Mouse (Mus musculus): ENCODE results near the gene Gh. TPM values are rescaled to one million over a fixed set of nuclear protein-coding genes. Genes with fewer than 3 reads are reported as not detected.

Gh gene
- polyA plus RNA-seq, 1 experiment from 2014 or later = not detected

DNA sequence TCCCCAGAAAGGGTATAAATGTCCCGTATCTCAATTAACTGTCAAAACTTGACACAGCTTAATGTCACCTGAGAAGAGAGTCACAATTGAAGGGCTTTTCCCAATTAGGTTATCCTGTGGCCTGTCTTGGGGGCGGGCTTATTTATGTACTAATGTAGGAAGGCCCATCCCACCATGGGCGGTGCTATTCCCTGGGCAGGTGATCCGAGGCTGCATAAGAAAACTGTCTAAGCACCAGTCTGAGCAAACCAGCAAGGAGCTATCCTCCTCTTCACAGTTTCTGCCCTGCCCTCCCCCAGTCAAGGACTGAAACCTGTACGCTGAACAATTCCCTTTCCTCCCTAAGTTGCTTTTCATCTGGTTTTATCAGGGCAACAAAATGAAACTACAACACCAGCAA, 11.3 kb downstream of the Gh start:
- Histone ChIP-seq H3K4me2 (replicated peaks; ENCODE audit: low read depth, low read length) (no peak overlapping the region), H3K9ac (replicated peaks; ENCODE audit: low read length) (no peak overlapping the region), H3K9me3 (ENCODE audit: low read length) (no peaks in the 10 kb centered on the region), H3K4me1 (ENCODE audit: insufficient read depth, low read length) (no peaks in the 10 kb centered on the region), H3K4me3 (ENCODE audit: low read length) (no peak overlapping the region), H3K36me3 (ENCODE audit: insufficient read depth, low read length) (no peaks in the 10 kb centered on the region), H3K27ac (ENCODE audit: low read length) (no peak overlapping the region), H3K27me3 (ENCODE audit: insufficient read depth, low read length) (no peaks in the 10 kb centered on the region)
- ATAC-seq (ENCODE audit: low FRiP score, low TSS enrichment) = no peak
- 90% methylated on average over 5 of the region's 5 CpGs for WGBS

DNA sequence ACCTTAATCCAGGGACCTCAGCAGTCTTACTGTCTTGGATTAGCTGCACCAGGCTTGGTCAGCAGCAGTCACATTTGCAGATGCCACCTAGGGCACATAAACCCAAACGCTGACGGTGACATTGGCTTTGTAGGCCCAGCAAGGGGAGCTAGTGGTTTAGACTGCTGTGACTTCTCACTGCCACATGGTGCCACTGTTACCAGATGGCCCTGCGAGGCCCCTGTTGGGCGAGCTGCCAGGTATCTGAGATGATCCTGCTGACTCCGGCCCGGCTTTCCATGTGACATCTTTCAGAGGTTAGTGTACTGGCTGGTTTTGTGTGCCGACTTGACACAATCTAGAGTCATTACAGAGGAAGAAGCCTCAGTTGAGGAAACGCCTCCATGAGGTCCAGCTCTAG, 12.3 kb downstream of the Gh start:
- Histone ChIP-seq H3K9me3 (ENCODE audit: low read length) (no peaks in the 10 kb centered on the region), H3K4me2 (replicated peaks; ENCODE audit: low read depth, low read length) (no peak overlapping the region), H3K9ac (replicated peaks; ENCODE audit: low read length) (no peak overlapping the region), H3K27ac (ENCODE audit: low read length) (no peak overlapping the region), H3K4me1 (ENCODE audit: insufficient read depth, low read length) (no peaks in the 10 kb centered on the region), H3K36me3 (ENCODE audit: insufficient read depth, low read length) (no peaks in the 10 kb centered on the region), H3K27me3 (ENCODE audit: insufficient read depth, low read length) (no peaks in the 10 kb centered on the region), H3K4me3 (ENCODE audit: low read length) (no peak overlapping the region)
- no peak for ATAC-seq (ENCODE audit: low FRiP score, low TSS enrichment)
- WGBS = 55% methylated on average over 8 of the region's 8 CpGs

DNA sequence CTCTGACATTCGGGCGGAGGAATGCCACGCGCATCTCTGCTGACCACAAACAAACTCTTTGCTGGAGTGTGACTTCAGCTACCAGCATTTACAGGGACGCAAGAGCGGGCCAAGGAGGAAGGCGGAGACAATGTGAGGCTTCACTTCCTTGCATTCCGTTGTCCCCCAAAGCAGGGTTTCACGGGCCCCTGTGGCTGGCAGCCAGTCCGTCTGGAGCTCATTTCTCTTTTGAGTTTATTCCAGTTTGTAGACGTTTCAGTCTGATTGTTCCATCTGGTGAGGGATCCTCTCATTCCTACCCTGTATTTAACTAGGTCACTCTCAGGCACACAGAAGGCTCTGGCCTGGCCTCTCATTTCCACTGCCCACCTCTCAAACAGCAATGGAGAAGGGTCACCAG, 14.7 kb downstream of the Gh start:
- Histone ChIP-seq H3K27ac (ENCODE audit: low read length) (no peak overlapping the region), H3K36me3 (ENCODE audit: insufficient read depth, low read length) (no peaks in the 10 kb centered on the region), H3K27me3 (ENCODE audit: insufficient read depth, low read length) (no peaks in the 10 kb centered on the region), H3K4me3 (ENCODE audit: low read length) (no peak overlapping the region), H3K9me3 (ENCODE audit: low read length) (no peaks in the 10 kb centered on the region), H3K9ac (replicated peaks; ENCODE audit: low read length) (no peak overlapping the region), H3K4me2 (replicated peaks; ENCODE audit: low read depth, low read length) (no peak overlapping the region), H3K4me1 (ENCODE audit: insufficient read depth, low read length) (no peaks in the 10 kb centered on the region)
- ATAC-seq (ENCODE audit: low FRiP score, low TSS enrichment) = no peak
- WGBS = 72% methylated on average over 11 of the region's 11 CpGs

DNA sequence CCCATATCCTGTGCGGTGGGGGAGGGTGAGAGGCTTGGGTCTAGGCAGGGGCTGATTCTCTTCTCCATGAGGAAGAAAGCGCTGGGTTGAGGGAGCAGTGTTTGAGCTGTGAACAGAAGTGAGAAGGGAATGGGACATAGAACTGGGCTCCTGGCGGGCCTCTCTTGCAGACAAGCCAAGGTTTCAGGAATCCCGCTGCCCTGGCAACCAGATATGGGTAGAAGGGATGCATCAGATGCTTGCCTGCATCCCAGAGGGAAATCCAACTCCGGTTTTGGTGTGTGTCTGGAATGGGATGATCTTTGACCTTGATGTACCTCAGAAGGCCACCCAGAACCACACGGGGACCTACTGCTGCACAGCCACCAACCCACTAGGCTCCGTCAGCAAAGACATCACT, 15.5 kb downstream of the Gh start:
- H3K4me1 ChIP-seq (ENCODE audit: insufficient read depth, low read length) = no peaks in the 10 kb centered on the region
- H3K27me3 ChIP-seq (ENCODE audit: insufficient read depth, low read length) = no peaks in the 10 kb centered on the region
- H3K9ac ChIP-seq (replicated peaks; ENCODE audit: low read length) = no peak overlapping the region
- no peak overlapping the region for H3K4me3 ChIP-seq (ENCODE audit: low read length)
- no peaks in the 10 kb centered on the region for H3K9me3 ChIP-seq (ENCODE audit: low read length)
- H3K27ac ChIP-seq (ENCODE audit: low read length) = no peak overlapping the region
- whole genome bisulfite sequencing = 86% methylated on average over 7 of the region's 7 CpGs
- no peaks in the 10 kb centered on the region for H3K36me3 ChIP-seq (ENCODE audit: insufficient read depth, low read length)
- H3K4me2 ChIP-seq (replicated peaks; ENCODE audit: low read depth, low read length) = no peak overlapping the region
- no peak for ATAC-seq (ENCODE audit: low FRiP score, low TSS enrichment)

GRCm38 (mm10) chr11:106284126-106284525, 17.5 kb downstream of the Gh start:
- ATAC-seq (ENCODE audit: low FRiP score, low TSS enrichment) = no peak
- Histone ChIP-seq H3K27me3 (ENCODE audit: insufficient read depth, low read length) (no peaks in the 10 kb centered on the region), H3K9me3 (ENCODE audit: low read length) (no peaks in the 10 kb centered on the region), H3K27ac (ENCODE audit: low read length) (no peak overlapping the region), H3K4me2 (replicated peaks; ENCODE audit: low read depth, low read length) (no peak overlapping the region), H3K4me1 (ENCODE audit: insufficient read depth, low read length) (no peaks in the 10 kb centered on the region), H3K36me3 (ENCODE audit: insufficient read depth, low read length) (no peaks in the 10 kb centered on the region), H3K9ac (replicated peaks; ENCODE audit: low read length) (no peak overlapping the region), H3K4me3 (ENCODE audit: low read length) (no peak overlapping the region)
- WGBS = 66% methylated on average over 8 of the region's 8 CpGs

- Histone ChIP-seq H3K4me3 (ENCODE audit: low read length) (no peak overlapping the region), H3K9me3 (ENCODE audit: low read length) (no peaks in the 10 kb centered on the region), H3K4me2 (replicated peaks; ENCODE audit: low read depth, low read length) (no peak overlapping the region), H3K9ac (replicated peaks; ENCODE audit: low read length) (no peak overlapping the region), H3K27ac (ENCODE audit: low read length) (no peak overlapping the region), H3K36me3 (ENCODE audit: insufficient read depth, low read length) (no peaks in the 10 kb centered on the region), H3K4me1 (ENCODE audit: insufficient read depth, low read length) (no peaks in the 10 kb centered on the region), H3K27me3 (ENCODE audit: insufficient read depth, low read length) (no peaks in the 10 kb centered on the region)
- no peak for ATAC-seq (ENCODE audit: low FRiP score, low TSS enrichment)
- 80% methylated on average over 4 of the region's 4 CpGs for WGBS
Observed at GRCm38 (mm10) chr11:106283371-106283770, 18.3 kb downstream of the Gh start.

- 80% methylated on average over 6 of the region's 6 CpGs for WGBS
- H3K4me2 ChIP-seq (replicated peaks; ENCODE audit: low read depth, low read length) = no peak overlapping the region
- H3K36me3 ChIP-seq (ENCODE audit: insufficient read depth, low read length) = no peaks in the 10 kb centered on the region
- no peak overlapping the region for H3K27ac ChIP-seq (ENCODE audit: low read length)
- H3K27me3 ChIP-seq (ENCODE audit: insufficient read depth, low read length) = no peaks in the 10 kb centered on the region
- no peak overlapping the region for H3K9ac ChIP-seq (replicated peaks; ENCODE audit: low read length)
- H3K4me3 ChIP-seq (ENCODE audit: low read length) = no peak overlapping the region
- no peaks in the 10 kb centered on the region for H3K9me3 ChIP-seq (ENCODE audit: low read length)
- no peak for ATAC-seq (ENCODE audit: low FRiP score, low TSS enrichment)
- no peaks in the 10 kb centered on the region for H3K4me1 ChIP-seq (ENCODE audit: insufficient read depth, low read length)
Observed at GRCm38 (mm10) chr11:106282452-106282851, 19.2 kb downstream of the Gh start.

DNA sequence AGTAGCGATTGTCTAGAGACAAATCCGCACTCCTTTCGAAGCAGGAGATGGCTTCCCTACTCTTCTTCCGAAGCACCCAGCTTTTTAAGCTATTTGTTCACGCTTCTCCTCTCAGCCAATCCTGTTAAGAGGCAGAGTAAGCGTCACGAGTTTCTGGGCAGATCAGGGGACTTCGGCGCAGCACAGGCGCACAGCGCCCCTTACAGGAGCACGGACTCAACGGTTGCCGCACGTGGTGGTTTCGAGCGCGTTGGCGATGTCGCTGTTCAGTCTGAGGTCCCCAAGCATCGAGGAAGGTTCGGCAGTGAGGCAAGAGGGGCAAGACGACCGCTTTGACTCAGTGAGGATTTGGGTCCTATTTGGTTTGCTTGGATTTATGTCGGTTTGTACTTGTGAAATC, 25.2 kb downstream of the Gh start, which contains the start of gene Tcam1:
Tcam1 (plus strand) TSS at position 219 of the 400 bp plus-strand sequence.
- no peaks in the 10 kb centered on the region for H3K36me3 ChIP-seq (ENCODE audit: insufficient read depth, low read length)
- no peaks in the 10 kb centered on the region for H3K27me3 ChIP-seq (ENCODE audit: insufficient read depth, low read length)
- 3% methylated on average over 25 of the region's 25 CpGs for WGBS
- peak within 1 kb of the TSS; percentile 50 for H3K4me2 ChIP-seq (replicated peaks; ENCODE audit: low read depth, low read length)
- H3K4me3 ChIP-seq (ENCODE audit: low read length) = peak within 1 kb of the TSS; percentile 26
- no peaks in the 10 kb centered on the region for H3K9me3 ChIP-seq (ENCODE audit: low read length)
- H3K4me1 ChIP-seq (ENCODE audit: insufficient read depth, low read length) = peaks cover 24% of the 10 kb centered on the region
- peak; percentile 33; the same call in 1 of the 2 replicates for ATAC-seq (ENCODE audit: low FRiP score, low TSS enrichment)
- peak within 1 kb of the TSS; percentile 82 for H3K27ac ChIP-seq (ENCODE audit: low read length)
- H3K9ac ChIP-seq (replicated peaks; ENCODE audit: low read length) = peak within 1 kb of the TSS; percentile 5; the same call in 1 of the 2 replicates

DNA sequence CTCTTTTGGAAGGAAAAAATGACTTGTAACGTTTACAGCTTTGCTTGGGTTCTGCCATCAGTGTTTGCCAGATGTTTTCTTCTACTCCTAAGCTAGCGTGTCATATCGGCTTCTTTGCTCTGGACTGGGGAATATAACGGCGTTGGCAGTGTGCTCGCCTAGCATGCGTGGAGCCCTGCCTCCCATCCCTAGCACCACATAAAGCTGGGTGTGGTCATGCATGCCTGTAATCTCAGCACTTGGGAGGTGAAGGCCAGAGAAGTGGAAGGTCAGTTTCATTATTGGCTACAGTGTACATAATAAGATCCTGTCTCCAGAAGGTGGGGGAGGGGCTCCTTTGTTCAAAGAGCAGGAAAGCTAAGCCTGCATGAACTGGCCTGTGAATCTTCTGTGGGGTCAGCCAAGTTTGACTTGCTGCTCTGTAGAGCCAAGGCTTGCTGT, 26.7 kb downstream of the Gh start:
- no peaks in the 10 kb centered on the region for H3K9me3 ChIP-seq (ENCODE audit: low read length)
- 49% methylated on average over 7 of the region's 7 CpGs for WGBS
- no peak overlapping the region for H3K4me3 ChIP-seq (ENCODE audit: low read length)
- no peak overlapping the region; the same call in 1 of the 2 replicates for H3K9ac ChIP-seq (replicated peaks; ENCODE audit: low read length)
- H3K27ac ChIP-seq (ENCODE audit: low read length) = peak overlapping the region; percentile 82
- no peaks in the 10 kb centered on the region; the same call in 1 of the 2 replicates for H3K36me3 ChIP-seq (ENCODE audit: insufficient read depth, low read length)
- ATAC-seq (ENCODE audit: low FRiP score, low TSS enrichment) = peak; percentile 35
- no peaks in the 10 kb centered on the region for H3K27me3 ChIP-seq (ENCODE audit: insufficient read depth, low read length)
- H3K4me2 ChIP-seq (replicated peaks; ENCODE audit: low read depth, low read length) = 0 out of 2 replicates have a peak overlapping the region, but pooled peaks have one; percentile 0
- peaks cover 39% of the 10 kb centered on the region for H3K4me1 ChIP-seq (ENCODE audit: insufficient read depth, low read length)

DNA sequence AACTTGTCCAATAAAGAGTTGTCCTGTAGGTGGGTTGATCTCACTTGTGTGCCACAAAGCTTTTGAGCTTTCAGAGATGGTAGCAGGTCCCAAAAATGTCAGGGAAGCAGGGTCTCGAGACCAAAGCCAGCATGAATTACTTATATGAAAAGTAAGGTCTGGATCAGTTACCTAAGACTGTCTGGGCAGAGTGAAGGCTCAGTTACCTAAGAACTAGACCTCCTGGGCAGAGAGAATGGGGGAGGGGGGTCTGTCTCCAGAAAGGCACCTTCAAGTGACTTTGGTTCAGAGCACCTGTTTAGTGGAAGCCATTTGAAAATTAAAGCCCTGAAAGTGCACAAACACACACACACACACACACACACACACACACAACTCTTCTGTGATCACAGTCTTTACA, 27.3 kb downstream of the Gh start:
- no peak overlapping the region for H3K9ac ChIP-seq (replicated peaks; ENCODE audit: low read length)
- peak overlapping the region; percentile 82 for H3K27ac ChIP-seq (ENCODE audit: low read length)
- no peak overlapping the region for H3K4me3 ChIP-seq (ENCODE audit: low read length)
- WGBS = 60% methylated on average over 1 of the region's 1 CpGs
- H3K27me3 ChIP-seq (ENCODE audit: insufficient read depth, low read length) = no peaks in the 10 kb centered on the region
- H3K9me3 ChIP-seq (ENCODE audit: low read length) = no peaks in the 10 kb centered on the region
- H3K36me3 ChIP-seq (ENCODE audit: insufficient read depth, low read length) = no peaks in the 10 kb centered on the region; the same call in 1 of the 2 replicates
- no peak overlapping the region for H3K4me2 ChIP-seq (replicated peaks; ENCODE audit: low read depth, low read length)
- H3K4me1 ChIP-seq (ENCODE audit: insufficient read depth, low read length) = peaks cover 42% of the 10 kb centered on the region
- no peak for ATAC-seq (ENCODE audit: low FRiP score, low TSS enrichment)
